Mouse (Mus musculus) hindbrain, embryonic 15.5 days (tissue): ENCODE data around the gene She. TPM values are rescaled to one million over a fixed set of nuclear protein-coding genes. Genes with fewer than 3 reads are reported as not detected.
"Not testable (repeated sequence)": the region's sequence is repeated elsewhere in the genome, so short reads cannot be mapped to it uniquely, and the experiment has no call there.

Experiments
- ATAC-seq: fragments of 200-750 bp; cut with Nextera tagmentation; 2 replicates; pipeline ENCODE4 v1.8.0; 2017; ENCODE audit warnings: low read depth, moderate number of reproducible peaks, moderate TSS enrichment; ENCODE audit not compliant: low FRiP score
- H3K27ac ChIP-seq: fragments of 300-500 bp; sonication (generic); replicated peaks from 2 replicates; pipeline ENCODE4 v1.5.1; 2015; ENCODE audit warnings: mild to moderate bottlenecking, inconsistent platforms
- H3K27me3 ChIP-seq: fragments of 300-500 bp; sonication (generic); 2 replicates; pipeline ENCODE4 v1.6.1; 2015; ENCODE audit warnings: control low read depth, inconsistent platforms
- H3K36me3 ChIP-seq: fragments of 300-500 bp; sonication (generic); 2 replicates; pipeline ENCODE4 v1.6.1; 2015; ENCODE audit warnings: control low read depth, inconsistent platforms
- H3K4me1 ChIP-seq: fragments of 300-500 bp; sonication (generic); replicated peaks from 2 replicates; pipeline ENCODE4 v1.6.1; 2015; ENCODE audit warnings: control low read depth, inconsistent platforms
- H3K4me2 ChIP-seq: fragments of 300-500 bp; sonication (generic); 2 replicates; pipeline ENCODE4 v1.6.1; 2015; ENCODE audit warnings: moderate library complexity, mild to moderate bottlenecking, inconsistent platforms
- H3K4me3 ChIP-seq: fragments of 300-500 bp; sonication (generic); 2 replicates; pipeline ENCODE4 v1.5.1; 2015; ENCODE audit warnings: mild to moderate bottlenecking, inconsistent platforms
- H3K9ac ChIP-seq: fragments of 300-500 bp; sonication (generic); 2 replicates; pipeline ENCODE4 v1.6.1; 2015; ENCODE audit warnings: inconsistent platforms
- H3K9me3 ChIP-seq: fragments of 300-500 bp; sonication (generic); 2 replicates; pipeline ENCODE4 v1.6.1; 2016; ENCODE audit warnings: control low read depth, inconsistent platforms
- WGBS: fragments of 180-500 bp; shearing (Covaris S2); methylation state at CpG from one replicate; pipeline ENCODE4 v1.1.7; 2015; 5-methylcytosine and 5-hydroxymethylcytosine counted together
- polyA plus RNA-seq: library from polyadenylated mRNA; unstranded; fragments of >200 nt; fragmentation: Nextera tagmentation; extraction: Ambion mirVana; gene quantifications from 2 replicates; pipeline ENCODE4 v1.2.1, GENCODE M21; 2015

She gene
- polyA plus RNA-seq, 1 experiment from 2014 or later: 1.6 TPM

DNA sequence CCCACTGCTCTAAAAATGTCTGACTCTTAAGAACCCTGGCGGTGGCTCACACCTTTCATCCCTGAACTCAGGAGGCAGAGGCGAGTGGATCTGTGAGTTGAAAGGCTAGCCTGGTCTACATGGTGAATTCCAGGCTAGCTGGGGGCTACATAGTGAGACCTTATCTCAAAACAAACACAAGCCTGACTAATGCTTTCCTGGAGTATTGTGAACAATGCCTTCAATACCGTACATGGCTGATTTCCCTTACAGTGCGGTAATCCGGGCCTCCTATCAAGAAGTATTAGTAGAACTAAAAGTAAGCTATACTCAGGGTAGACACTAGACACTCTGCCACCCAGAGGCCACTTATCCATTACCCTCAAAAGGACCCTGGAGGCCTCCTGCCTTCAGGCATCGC is 16.9 kb downstream of the She start:
- H3K27me3 ChIP-seq: no peaks in the 10 kb centered on the region
- H3K36me3 ChIP-seq: no peaks in the 10 kb centered on the region
- H3K4me3 ChIP-seq: no peak overlapping the region
- no peaks in the 10 kb centered on the region for H3K9me3 ChIP-seq
- H3K4me2 ChIP-seq: no peak overlapping the region
- H3K27ac ChIP-seq: no peak overlapping the region
- no peak overlapping the region for H3K9ac ChIP-seq
- WGBS: 90% methylated on average over 6 of the region's 6 CpGs
- ATAC-seq: no peak
- H3K4me1 ChIP-seq: no peaks in the 10 kb centered on the region

DNA sequence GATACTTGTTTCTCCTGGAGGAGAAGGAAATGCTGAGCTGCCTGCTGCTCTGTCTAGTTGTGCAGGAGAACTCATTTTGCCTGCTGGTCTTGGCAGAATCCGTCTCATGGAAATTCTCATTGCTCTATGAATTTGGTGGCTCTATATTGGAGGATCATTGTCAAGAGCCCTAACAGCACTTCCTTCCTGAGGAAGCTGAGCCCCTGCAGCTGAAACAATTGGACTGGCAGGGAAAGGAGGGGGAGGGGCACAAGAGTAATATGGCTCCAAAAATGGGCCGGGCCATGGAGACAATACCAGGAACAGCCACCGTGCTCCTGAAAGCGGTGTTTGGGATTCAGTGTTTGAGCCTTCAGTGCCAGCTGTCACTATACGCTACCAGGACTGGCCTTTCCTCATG is 22.6 kb downstream of the She start:
- H3K4me1 ChIP-seq: no peaks in the 10 kb centered on the region
- no peak for ATAC-seq
- 61% methylated on average over 5 of the region's 5 CpGs for WGBS
- H3K36me3 ChIP-seq: no peaks in the 10 kb centered on the region
- no peak overlapping the region for H3K9ac ChIP-seq
- no peak overlapping the region for H3K4me2 ChIP-seq
- peak overlapping the region; percentile 51; the same call in 1 of the 2 replicates for H3K27ac ChIP-seq
- no peaks in the 10 kb centered on the region for H3K9me3 ChIP-seq
- H3K4me3 ChIP-seq: no peak overlapping the region
- H3K27me3 ChIP-seq: no peaks in the 10 kb centered on the region

DNA sequence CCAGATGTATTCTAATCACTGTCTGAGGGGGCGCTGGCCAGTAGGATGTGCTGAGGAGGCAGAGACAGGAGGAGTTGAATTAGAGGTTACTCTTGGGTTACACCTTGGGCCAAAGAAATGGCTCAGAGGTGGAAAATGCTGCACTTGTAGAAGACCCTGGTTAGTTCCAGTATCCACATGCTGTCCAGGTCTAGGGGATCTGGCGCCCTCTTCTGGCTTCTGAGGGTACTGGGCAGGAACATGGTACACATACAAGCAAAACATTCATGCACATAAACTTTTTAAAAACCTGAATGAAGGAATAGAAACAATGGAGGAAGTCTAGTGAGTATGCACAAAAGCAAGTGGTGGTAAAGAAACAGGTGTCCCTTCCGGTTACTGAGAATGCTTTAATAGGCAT is 26.2 kb downstream of the She start:
- Histone ChIP-seq H3K27ac (no peak overlapping the region), H3K9me3 (no peaks in the 10 kb centered on the region), H3K4me3 (no peak overlapping the region), H3K36me3 (no peaks in the 10 kb centered on the region), H3K9ac (no peak overlapping the region), H3K4me2 (no peak overlapping the region), H3K27me3 (no peaks in the 10 kb centered on the region), H3K4me1 (peaks cover 9% of the 10 kb centered on the region)
- 89% methylated on average over 3 of the region's 3 CpGs for WGBS
- ATAC-seq: no peak

DNA sequence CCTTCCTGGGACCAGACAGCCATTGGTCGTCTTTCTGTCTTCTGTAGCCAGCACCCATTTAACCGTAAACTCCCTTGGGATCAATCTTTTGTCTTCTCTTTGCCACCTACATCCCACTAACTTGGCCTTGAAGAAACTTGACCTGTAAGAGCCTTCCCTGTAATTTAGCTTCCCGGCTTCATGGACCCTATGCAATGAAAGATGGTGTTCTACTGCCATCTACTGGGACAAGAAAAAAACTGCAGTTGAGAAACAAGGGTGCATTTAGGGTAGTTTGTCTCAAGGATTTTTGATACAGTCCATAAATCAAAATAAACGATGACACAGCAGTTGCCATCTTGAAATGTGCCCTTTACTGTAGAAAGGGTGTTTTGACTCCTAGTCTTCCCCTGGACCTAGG is 27.0 kb downstream of the She start:
- no peak overlapping the region for H3K9ac ChIP-seq
- no peak overlapping the region for H3K4me3 ChIP-seq
- H3K27me3 ChIP-seq: no peaks in the 10 kb centered on the region
- no peaks in the 10 kb centered on the region for H3K9me3 ChIP-seq
- ATAC-seq: no peak
- 15% methylated on average over 4 of the region's 4 CpGs for WGBS
- peaks cover 9% of the 10 kb centered on the region for H3K4me1 ChIP-seq
- no peak overlapping the region for H3K27ac ChIP-seq
- no peaks in the 10 kb centered on the region for H3K36me3 ChIP-seq
- no peak overlapping the region for H3K4me2 ChIP-seq

DNA sequence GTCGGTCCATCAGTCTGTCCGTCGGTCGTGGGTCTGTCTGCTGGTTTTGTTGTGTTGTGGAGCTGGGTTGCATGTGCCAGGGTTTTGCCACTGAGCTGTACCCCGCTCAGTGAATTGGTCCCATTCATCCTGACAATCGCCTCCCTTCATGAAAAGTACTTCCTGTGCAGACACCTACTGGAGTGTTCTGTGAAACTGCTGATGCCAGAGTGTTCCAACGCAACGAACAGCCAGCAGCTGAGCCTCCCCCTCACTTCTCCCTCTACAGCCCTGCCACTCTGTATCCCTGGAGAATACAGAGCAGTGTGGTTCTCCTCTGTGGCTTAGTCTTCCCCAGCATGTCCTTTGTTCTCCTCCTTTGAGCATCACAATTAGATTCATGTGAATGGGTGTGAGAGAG is 27.7 kb downstream of the She start:
- no peak overlapping the region for H3K27ac ChIP-seq

DNA sequence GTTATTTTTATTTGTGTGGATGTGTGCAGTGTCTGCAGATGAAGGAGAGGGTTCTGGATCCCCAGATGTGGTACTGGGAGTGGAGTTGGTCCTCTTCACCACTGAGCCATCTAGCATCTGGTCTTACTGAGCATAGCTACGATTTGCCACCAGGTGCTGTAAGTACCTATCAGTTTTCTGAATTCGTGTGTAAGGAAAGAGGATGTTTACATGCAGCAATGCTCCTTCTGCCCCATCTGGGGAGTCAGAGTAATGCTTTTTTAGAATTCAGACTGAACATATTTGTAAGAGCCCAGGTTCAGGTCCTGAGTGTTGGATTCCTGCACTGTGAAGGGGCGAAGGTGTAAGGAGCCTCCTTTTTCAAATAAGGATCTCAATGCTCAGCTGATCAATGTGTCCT is 28.8 kb downstream of the She start:
- no peak for ATAC-seq
- no peaks in the 10 kb centered on the region for H3K36me3 ChIP-seq
- H3K4me1 ChIP-seq: peaks cover 9% of the 10 kb centered on the region

More for the DNA sequence above, 27.7 kb downstream of the She start:
- 64% methylated on average over 8 of the region's 8 CpGs for WGBS
- Histone ChIP-seq H3K36me3 (no peaks in the 10 kb centered on the region), H3K4me2 (no peak overlapping the region), H3K4me1 (peaks cover 9% of the 10 kb centered on the region), H3K4me3 (no peak overlapping the region), H3K9ac (no peak overlapping the region), H3K9me3 (no peaks in the 10 kb centered on the region), H3K27me3 (no peaks in the 10 kb centered on the region)
- peak; percentile 54; the same call in 1 of the 2 replicates for ATAC-seq

DNA sequence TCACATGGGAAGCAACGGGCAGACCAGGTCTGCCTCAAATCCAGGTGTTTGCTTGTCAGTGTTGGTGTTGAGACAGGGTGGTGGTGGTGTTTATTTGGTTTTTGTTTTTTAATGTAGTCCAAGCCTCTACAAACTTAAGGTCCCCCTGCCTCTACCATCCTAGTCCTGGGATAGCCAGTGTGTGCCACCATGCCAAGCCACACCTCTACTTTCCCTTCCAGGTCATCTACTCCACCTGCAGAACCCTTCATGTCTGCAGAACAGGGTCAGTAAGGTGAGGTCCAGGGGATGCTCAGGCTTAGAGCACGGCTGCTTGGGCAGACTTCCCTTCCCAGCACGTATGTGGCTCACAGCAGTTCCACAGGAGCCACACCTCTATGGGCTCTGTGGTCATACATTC is 29.2 kb downstream of the She start:
- H3K27me3 ChIP-seq: no peaks in the 10 kb centered on the region
- H3K4me3 ChIP-seq: no peak overlapping the region
- H3K9ac ChIP-seq: no peak overlapping the region
- H3K9me3 ChIP-seq: no peaks in the 10 kb centered on the region
- no peak overlapping the region for H3K4me2 ChIP-seq
- H3K27ac ChIP-seq: no peak overlapping the region
- WGBS: 78% methylated on average over 3 of the region's 3 CpGs
- ATAC-seq: no peak
- no peaks in the 10 kb centered on the region for H3K36me3 ChIP-seq
- peaks cover 9% of the 10 kb centered on the region for H3K4me1 ChIP-seq

More for the DNA sequence above, 28.8 kb downstream of the She start:
- H3K4me3 ChIP-seq: no peak overlapping the region
- no peaks in the 10 kb centered on the region for H3K9me3 ChIP-seq
- H3K9ac ChIP-seq: no peak overlapping the region
- H3K4me2 ChIP-seq: no peak overlapping the region
- no peaks in the 10 kb centered on the region for H3K27me3 ChIP-seq
- no peak overlapping the region for H3K27ac ChIP-seq
- 77% methylated on average over 3 of the region's 3 CpGs for WGBS

DNA sequence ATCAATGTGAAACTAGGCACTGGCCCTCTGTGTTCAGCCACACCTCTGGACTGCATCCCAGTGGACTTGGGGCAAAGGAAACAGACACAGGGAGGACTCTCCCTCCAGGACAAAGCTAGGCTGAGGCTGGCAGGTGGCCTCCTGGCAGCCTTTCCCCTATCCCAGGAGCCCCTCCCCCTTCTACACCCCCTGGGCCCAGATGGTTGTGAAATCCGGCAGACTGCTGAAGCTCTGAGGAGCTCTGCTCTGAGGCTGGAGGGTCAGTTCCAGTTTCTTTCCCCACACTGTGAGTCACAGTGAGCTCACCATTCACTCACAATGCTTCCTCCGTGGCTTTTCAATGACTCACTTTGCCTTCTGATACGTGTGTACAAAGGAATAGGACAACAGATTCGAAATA is 29.9 kb downstream of the She start:
- H3K36me3 ChIP-seq: no peaks in the 10 kb centered on the region
- H3K9me3 ChIP-seq: no peaks in the 10 kb centered on the region
- H3K4me1 ChIP-seq: peaks cover 9% of the 10 kb centered on the region
- no peak overlapping the region for H3K4me2 ChIP-seq
- peak; percentile 51; the same call in 1 of the 2 replicates for ATAC-seq
- H3K27ac ChIP-seq: 0 out of 2 replicates have a peak overlapping the region, but pooled peaks have one; percentile 8
- WGBS: 15% methylated on average over 4 of the region's 4 CpGs
- H3K27me3 ChIP-seq: no peaks in the 10 kb centered on the region
- H3K4me3 ChIP-seq: no peak overlapping the region
- H3K9ac ChIP-seq: no peak overlapping the region

DNA sequence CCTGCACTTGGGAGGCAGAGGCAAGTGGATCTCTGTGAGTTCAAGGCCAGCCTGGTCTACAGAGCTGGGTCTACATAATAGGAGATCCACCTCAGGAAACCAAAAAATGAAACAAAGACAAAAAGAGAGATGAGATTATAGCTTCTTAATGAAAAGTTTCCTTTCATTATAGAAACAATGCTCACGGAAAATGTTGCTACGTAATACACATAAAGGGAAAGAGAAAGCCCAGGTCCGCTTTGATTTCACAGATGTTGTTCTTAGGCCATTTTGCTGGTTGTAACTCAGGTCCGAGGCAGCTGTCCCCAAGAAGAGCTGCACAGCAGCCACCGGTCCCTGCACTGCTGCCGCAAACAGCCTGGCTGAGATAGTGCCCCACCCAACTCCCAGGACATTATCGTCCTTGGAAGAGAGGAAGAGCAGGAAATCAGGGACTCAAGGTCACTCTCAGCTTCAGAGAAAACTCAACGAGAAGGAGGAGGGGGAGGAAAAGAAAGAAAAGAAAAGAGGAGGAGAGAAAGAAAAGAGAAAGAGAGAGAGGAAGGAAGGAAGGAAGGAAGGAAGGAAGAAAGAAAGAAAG is 31.1 kb downstream of the She start:
- H3K27ac ChIP-seq: no peak overlapping the region
- H3K36me3 ChIP-seq: no peaks in the 10 kb centered on the region

DNA sequence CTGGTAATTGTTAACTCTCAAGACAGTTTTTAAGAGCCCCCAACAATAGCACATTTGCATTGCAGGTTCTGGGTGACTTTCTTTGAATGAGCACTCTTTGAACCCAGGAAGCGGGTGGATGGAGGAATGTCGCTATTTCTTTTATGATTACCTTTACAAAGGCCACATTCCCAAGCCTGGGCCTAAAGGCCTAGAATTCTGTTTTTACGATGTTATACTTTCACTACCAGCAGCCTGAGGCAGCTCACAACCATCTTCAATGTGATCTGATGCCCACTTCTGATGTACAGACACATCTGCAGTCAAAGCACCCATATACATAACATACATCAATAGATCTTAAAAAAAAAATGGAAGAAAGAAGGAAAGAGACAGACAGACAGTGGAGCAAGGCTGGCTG is 32.1 kb downstream of the She start:
- not testable (repeated sequence) for H3K4me2 ChIP-seq

More for the DNA sequence above, 31.1 kb downstream of the She start:
- Histone ChIP-seq H3K4me3 (no peak overlapping the region), H3K9ac (no peak overlapping the region), H3K27me3 (no peaks in the 10 kb centered on the region), H3K4me2 (no peak overlapping the region), H3K9me3 (no peaks in the 10 kb centered on the region), H3K4me1 (peaks cover 9% of the 10 kb centered on the region)
- ATAC-seq: no peak
- 85% methylated on average over 8 of the region's 8 CpGs for WGBS

DNA sequence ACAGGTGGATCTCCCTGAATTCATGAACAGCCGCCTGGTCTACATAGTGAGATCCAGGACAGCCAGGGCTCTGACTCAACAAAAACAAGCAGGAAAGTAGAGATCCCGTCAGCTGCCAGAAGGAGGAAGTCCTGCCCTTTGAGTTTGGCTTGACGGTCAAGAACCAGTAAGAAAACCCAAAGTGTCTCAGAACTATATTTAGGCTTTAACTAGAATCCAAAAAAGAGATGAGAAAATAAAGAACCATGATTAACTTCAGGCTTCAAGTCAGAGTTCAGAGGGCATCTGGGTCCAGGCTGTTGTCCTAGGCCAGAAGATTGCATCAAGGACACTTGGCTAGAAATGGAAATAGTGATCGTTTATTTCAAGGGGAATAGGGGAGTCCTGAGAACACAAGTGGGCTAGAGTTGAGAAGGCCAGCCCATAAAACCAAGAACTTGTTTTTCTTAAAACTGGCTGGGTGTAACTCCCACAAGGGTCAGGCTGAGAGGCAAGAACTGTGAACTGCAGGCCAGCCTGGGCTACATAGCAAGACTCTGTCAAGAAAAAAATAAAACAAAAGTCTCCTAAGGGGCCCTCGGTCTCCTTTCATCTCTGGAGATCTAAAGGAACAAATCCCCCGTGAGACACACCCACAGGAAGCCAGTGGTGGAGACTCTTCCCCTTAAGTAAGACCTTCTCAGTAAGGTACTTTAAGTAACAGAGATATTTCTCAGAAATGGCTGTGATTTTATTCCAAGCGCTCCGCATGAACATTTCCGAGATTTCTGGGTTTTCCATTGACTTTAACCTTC is 32.7 kb downstream of the She start:
- peaks cover 16% of the 10 kb centered on the region for H3K4me1 ChIP-seq
- H3K4me2 ChIP-seq: no peak overlapping the region
- ATAC-seq: no peak
- no peaks in the 10 kb centered on the region for H3K36me3 ChIP-seq
- no peak overlapping the region for H3K9ac ChIP-seq
- WGBS: 89% methylated on average over 9 of the region's 9 CpGs
- no peak overlapping the region for H3K4me3 ChIP-seq
- H3K27me3 ChIP-seq: no peaks in the 10 kb centered on the region
- no peak overlapping the region for H3K27ac ChIP-seq
- no peaks in the 10 kb centered on the region for H3K9me3 ChIP-seq

More for the DNA sequence above, 32.1 kb downstream of the She start:
- 86% methylated on average over 3 of the region's 3 CpGs for WGBS
- H3K36me3 ChIP-seq, H3K4me3 ChIP-seq, H3K27me3 ChIP-seq, H3K27ac ChIP-seq, H3K9ac ChIP-seq, H3K9me3 ChIP-seq, ATAC-seq, H3K4me1 ChIP-seq: not testable (repeated sequence)

DNA sequence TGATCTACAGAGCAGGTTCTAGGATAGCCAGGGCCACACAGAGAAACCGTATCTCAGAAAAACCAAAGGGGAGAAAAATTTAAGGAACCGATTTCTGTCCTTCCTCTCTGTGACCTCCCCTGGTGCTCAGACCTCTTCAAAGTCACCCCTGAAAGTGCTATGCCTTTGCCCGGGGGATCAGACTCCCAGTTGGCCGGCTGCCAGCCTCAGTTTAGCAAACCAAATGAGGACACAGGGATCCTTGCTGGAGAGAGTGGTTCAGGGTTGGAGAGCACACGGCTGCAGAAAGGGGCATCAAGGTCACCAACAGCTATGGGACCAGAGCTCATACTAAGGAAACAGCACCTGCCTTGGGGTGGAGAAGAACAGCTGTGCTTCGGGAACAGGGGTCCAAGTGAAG is 33.9 kb downstream of the She start:
- H3K4me1 ChIP-seq: peaks cover 16% of the 10 kb centered on the region
- no peaks in the 10 kb centered on the region for H3K36me3 ChIP-seq
- H3K27ac ChIP-seq: no peak overlapping the region
- no peak for ATAC-seq
- no peak overlapping the region for H3K4me2 ChIP-seq
- H3K9me3 ChIP-seq: no peaks in the 10 kb centered on the region
- no peaks in the 10 kb centered on the region for H3K27me3 ChIP-seq
- 47% methylated on average over 6 of the region's 6 CpGs for WGBS
- no peak overlapping the region for H3K9ac ChIP-seq
- no peak overlapping the region for H3K4me3 ChIP-seq
